Mouse (Mus musculus): ENCODE measurements around the gene 1190002N15Rik.

DNA sequence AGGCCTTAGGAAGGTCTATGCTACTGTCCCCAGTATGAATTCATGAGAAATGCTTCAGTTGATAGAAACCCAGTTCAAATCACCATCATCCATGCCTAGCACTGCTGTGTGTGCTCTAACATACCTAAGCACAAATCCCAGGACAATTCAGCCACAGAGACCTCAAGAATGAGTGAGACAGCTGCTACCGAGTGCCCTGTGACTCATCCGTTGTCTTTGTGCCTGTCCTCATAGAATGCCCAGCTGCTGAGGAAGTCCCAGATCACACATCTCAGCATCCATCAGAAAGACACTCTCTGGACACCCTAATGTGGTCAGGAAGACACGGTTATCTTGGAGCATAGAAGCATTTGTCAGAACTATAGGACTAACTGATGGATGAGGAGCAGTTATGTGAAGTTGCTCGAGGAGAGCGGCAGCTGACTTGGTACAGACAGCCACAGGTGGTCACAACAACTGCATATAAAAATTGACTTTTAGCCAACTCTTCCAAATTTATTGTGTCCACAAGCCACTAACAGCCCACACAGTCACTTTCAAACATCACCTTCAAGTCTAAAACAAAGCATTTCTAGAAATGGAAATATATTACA, 29.9 kb upstream of the 1190002N15Rik start:
- TF ChIP-seq POLR2A (IDR thresholded peaks at IDR 0.05; ENCODE audit: extremely low read depth, insufficient read depth, low read length): no peak
- TF ChIP-seq CTCF (IDR thresholded peaks at IDR 0.05; ENCODE audit: low read depth, low read length): no peak
